Mouse (Mus musculus) CH12.LX (cell line): ENCODE measurements around the gene Adat3.

ENCODE experiments used
- CHD2 ChIP-seq: IDR thresholded peaks from 2 replicates; pipeline ENCODE4 v1.6.1; 2011; ENCODE audit warnings: low read length, improper control_type of control experiment
- CTCF ChIP-seq, 2 experiments: IDR thresholded peaks in 1 of 2; conservative IDR thresholded peaks in 1 of 2; 2 replicates each; pipeline ENCODE4 v1.5.1; 2011 to 2012; ENCODE audit warnings: low read depth in 2 of 2, low read length in 2 of 2, improper control_type of control experiment in 1 of 2, inconsistent platforms in 1 of 2, mild to moderate bottlenecking in 1 of 2, moderate library complexity in 1 of 2
- JUN ChIP-seq: IDR thresholded peaks from 2 replicates; pipeline ENCODE4 v1.6.1; 2011; ENCODE audit warnings: low read depth, mild to moderate bottlenecking, low read length, improper control_type of control experiment, moderate library complexity; ENCODE audit not compliant: insufficient read depth
- MAFK ChIP-seq: IDR thresholded peaks from 2 replicates; pipeline ENCODE4 v1.6.1; 2011; ENCODE audit warnings: low read length, improper control_type of control experiment; ENCODE audit not compliant: insufficient replicate concordance
- MAX ChIP-seq: IDR thresholded peaks from 2 replicates; pipeline ENCODE4 v1.6.1; 2011; ENCODE audit warnings: low read length, improper control_type of control experiment
- ZNF384 ChIP-seq: IDR thresholded peaks from 2 replicates; pipeline ENCODE4 v1.6.1; 2012; ENCODE audit warnings: low read depth, low read length, improper control_type of control experiment, inconsistent platforms

DNA sequence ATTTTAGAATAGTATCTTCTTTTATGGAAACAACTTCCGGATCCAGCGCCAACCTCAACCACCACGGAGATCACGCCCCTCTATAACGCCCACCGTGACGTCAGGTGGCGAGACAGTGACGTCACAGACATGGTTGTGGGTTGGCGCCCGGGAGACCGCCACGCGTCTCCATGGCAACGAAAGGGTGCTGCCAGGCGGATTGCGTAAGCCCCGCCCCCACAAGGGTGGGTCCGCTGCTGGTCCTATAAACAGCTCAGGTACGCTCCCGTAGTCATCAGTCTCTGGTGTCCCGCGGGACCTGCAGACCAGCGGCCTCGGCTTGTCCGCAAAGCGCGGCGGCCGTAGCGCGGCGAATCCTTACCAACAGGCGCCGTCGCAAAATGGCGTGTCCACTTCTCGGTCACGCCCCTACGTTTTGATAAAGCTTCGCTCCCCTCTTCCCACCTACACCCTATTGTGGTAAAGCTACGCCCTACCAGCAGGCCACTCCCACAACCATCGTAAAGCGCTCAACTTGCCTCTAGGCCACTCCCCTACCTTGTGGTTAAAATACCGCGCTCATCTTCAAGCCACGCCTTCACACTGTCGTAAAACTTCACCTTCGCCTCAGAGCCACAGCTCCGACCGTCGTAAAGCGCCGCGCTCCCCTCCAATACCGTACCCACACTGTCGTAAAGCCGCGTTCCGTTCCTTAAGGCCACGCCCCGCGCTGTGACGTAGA lies 19.4 kb downstream of the Adat3 start:
- no peak for TF ChIP-seq ZNF384
- TF ChIP-seq CTCF (conservative IDR thresholded peaks at IDR 0.05 in 1 of 2, IDR thresholded peaks at IDR 0.05 in 1 of 2; ENCODE audit: low read depth in 2 of 2, low read length in 2 of 2): no peak
- no peak for TF ChIP-seq MAX
- no peak for TF ChIP-seq MAFK
- TF ChIP-seq CHD2: no peak
- TF ChIP-seq JUN: no peak
